Mouse (Mus musculus) lung, embryonic 14.5 days (tissue): Measurements from ENCODE around the gene Ap3s2. TPM values are rescaled to one million over a fixed set of nuclear protein-coding genes. Genes with fewer than 3 reads are reported as not detected.

Source experiments
- ATAC-seq: fragments of 200-750 bp; cut with Nextera tagmentation; 2 replicates; pipeline ENCODE4 v1.8.0; 2017; ENCODE audit warnings: mild to moderate bottlenecking, moderate TSS enrichment, moderate library complexity; ENCODE audit not compliant: insufficient read depth
- DNase-seq: peaks from one replicate; pipeline ENCODE4 v3.0.0-alpha.2; 2015
- H3K27ac ChIP-seq: fragments of 300-500 bp; sonication (generic); 2 replicates; pipeline ENCODE4 v1.5.1; 2014; ENCODE audit warnings: low read depth, mild to moderate bottlenecking, moderate library complexity
- H3K27me3 ChIP-seq: fragments of 300-500 bp; sonication (generic); 2 replicates; pipeline ENCODE4 v1.6.1; 2014; ENCODE audit warnings: low read length, control low read depth; ENCODE audit not compliant: insufficient read depth
- H3K36me3 ChIP-seq: fragments of 300-500 bp; sonication (generic); 2 replicates; pipeline ENCODE4 v1.6.1; 2014; ENCODE audit warnings: control low read depth; ENCODE audit not compliant: insufficient read depth
- H3K4me1 ChIP-seq: fragments of 300-500 bp; sonication (generic); 2 replicates; pipeline ENCODE4 v1.6.1; 2014; ENCODE audit warnings: antibody characterized with exemption, control low read depth; ENCODE audit not compliant: insufficient read depth
- H3K4me2 ChIP-seq: fragments of 300-500 bp; sonication (generic); 2 replicates; pipeline ENCODE4 v1.6.1; 2014; ENCODE audit warnings: mild to moderate bottlenecking
- H3K4me3 ChIP-seq: fragments of 300-500 bp; sonication (generic); 2 replicates; pipeline ENCODE4 v1.5.1; 2014; ENCODE audit warnings: low read depth, low read length
- H3K9ac ChIP-seq: fragments of 300-500 bp; sonication (generic); 2 replicates; pipeline ENCODE4 v1.6.1; 2014
- H3K9me3 ChIP-seq: fragments of 300-500 bp; sonication (generic); 2 replicates; pipeline ENCODE4 v1.6.1; 2016; ENCODE audit warnings: low read depth, low read length, control low read depth
- CTCF ChIP-seq: IDR thresholded peaks from 2 replicates; pipeline ENCODE4 v1.5.1; 2016; ENCODE audit warnings: antibody characterized with exemption, low read depth
- WGBS: fragments of 180-500 bp; shearing (Covaris S2); extraction: QIAGEN DNeasy Blood & Tissue Kit; methylation state at CpG from one replicate; pipeline ENCODE4 v1.1.7; 2014; 5-methylcytosine and 5-hydroxymethylcytosine counted together
- polyA plus RNA-seq: library from polyadenylated mRNA; unstranded; fragments of >200 nt; fragmentation: Nextera tagmentation; extraction: Ambion mirVana; gene quantifications from 2 replicates; pipeline ENCODE4 v1.2.1, GENCODE M21; 2014

Gene Ap3s2
- polyA plus RNA-seq = 30.6 and 32.4 TPM in 2 replicates

DNA sequence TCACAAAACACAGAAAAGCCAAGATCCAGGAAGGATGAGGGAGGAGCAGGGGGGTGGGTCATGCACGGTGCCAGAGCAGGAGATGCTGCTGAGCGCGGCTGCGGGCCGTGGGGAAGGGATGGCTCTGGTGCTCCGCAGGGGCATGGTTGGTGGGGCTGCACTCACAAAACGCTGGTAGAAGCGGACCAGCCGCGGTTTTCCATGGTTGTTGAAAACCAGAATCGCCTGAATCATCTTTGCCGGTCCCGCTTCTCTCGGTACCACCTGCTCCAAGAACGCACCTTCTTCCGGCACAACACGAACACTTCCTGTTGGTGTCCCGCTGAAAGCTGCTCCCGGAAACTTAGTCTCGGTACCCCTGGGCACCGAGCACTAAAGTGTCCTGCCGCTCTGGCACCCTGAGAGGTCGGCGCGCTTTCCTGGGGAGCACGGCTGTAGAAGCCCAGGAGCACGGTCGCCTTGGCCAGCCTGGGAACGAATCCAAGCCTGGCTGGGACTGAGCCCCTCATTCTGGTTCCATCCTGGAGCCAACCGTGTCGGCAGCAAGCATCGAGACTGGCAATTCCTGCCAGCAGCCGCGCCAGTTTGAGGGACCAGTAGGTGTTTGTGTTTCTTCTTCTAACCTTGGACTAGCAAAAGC is at the start of gene Ap3s2:
Ap3s2 (minus strand) TSS at position 306 of the 640 bp plus-strand sequence.
- H3K27ac ChIP-seq = peak within 1 kb of the TSS; percentile 67; the same call in 1 of the 2 replicates
- H3K4me1 ChIP-seq = 0 out of 2 replicates have a peak, but pooled peaks cover 3% of the 10 kb centered on the region
- H3K36me3 ChIP-seq = no peaks in the 10 kb centered on the region
- peak within 1 kb of the TSS; percentile 67 for H3K9ac ChIP-seq
- DNase-seq (peak; percentile 93), ATAC-seq (peak; percentile 97)
- H3K9me3 ChIP-seq = no peaks in the 10 kb centered on the region
- no peak for TF ChIP-seq CTCF
- under 1% methylated on average over 34 of the region's 34 CpGs for WGBS
- H3K4me3 ChIP-seq = peak within 1 kb of the TSS; percentile 68
- H3K4me2 ChIP-seq = peak within 1 kb of the TSS; percentile 70
- no peaks in the 10 kb centered on the region for H3K27me3 ChIP-seq

GRCm38 (mm10) chr7:79968326-79968725 is 47.9 kb upstream of the Ap3s2 start:
- ATAC-seq = no peak
- Histone ChIP-seq H3K27ac (no peak overlapping the region), H3K4me3 (no peak overlapping the region)

DNA sequence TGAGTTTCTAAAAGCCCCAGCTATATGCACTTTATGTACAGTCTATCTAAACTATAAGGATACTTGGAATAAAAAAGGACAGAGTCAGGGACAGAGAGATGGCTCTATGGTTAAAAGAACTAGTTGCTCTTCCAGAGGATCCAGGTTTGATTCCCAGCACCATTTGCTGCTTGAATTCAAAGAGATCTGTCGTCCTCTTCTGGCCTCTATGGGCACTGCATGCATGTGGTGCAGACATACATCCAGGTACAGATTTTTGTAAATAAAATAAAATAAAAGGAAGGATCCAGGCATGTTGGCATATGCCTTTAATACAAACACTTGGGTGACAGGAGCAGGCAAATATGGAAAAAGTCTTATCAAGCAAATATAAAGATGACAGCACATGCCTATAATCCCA is 41.2 kb upstream of the Ap3s2 start:
- Histone ChIP-seq H3K36me3 (no peaks in the 10 kb centered on the region), H3K9ac (no peak overlapping the region), H3K27me3 (no peaks in the 10 kb centered on the region), H3K9me3 (no peaks in the 10 kb centered on the region), H3K4me2 (no peak overlapping the region), H3K4me3 (no peak overlapping the region), H3K4me1 (no peaks in the 10 kb centered on the region), H3K27ac (no peak overlapping the region)
- peak; percentile 27 for TF ChIP-seq CTCF
- ATAC-seq = no peak
- 58% methylated on average over 1 of the region's 1 CpGs for WGBS
- no peak for DNase-seq

More at GRCm38 (mm10) chr7:79968326-79968725, 47.9 kb upstream of the Ap3s2 start:
- no peak for TF ChIP-seq CTCF
- H3K4me1 ChIP-seq = no peaks in the 10 kb centered on the region
- no peak overlapping the region for H3K4me2 ChIP-seq
- 73% methylated on average over 6 of the region's 6 CpGs for WGBS
- H3K9me3 ChIP-seq = no peaks in the 10 kb centered on the region
- H3K9ac ChIP-seq = no peak overlapping the region
- H3K36me3 ChIP-seq = no peaks in the 10 kb centered on the region
- H3K27me3 ChIP-seq = no peaks in the 10 kb centered on the region
- no peak for DNase-seq

DNA sequence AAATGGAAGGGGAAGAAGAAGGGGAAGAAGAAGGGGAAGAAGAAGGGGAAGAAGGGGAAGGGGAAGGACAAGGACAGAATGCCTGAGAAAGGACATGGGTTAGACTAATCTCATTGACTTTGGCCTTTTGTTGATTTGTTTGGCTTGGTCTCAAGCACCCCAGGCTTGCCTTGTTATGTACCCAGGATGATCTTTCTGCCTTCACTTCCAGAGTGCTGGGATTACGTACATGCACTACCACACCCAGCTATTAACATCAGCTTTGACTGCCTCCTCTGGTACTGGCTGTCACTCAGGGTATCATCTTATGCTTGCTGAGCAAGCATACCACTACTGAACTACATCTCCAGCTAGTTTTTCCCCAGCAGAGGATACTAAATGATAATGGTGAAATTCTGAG is 35.7 kb upstream of the Ap3s2 start:
- H3K4me2 ChIP-seq = no peak overlapping the region
- H3K9ac ChIP-seq = no peak overlapping the region
- H3K36me3 ChIP-seq = no peaks in the 10 kb centered on the region
- DNase-seq (no peak), ATAC-seq (no peak)
- no peaks in the 10 kb centered on the region for H3K9me3 ChIP-seq
- H3K27ac ChIP-seq = no peak overlapping the region
- H3K4me1 ChIP-seq = no peaks in the 10 kb centered on the region
- 90% methylated on average over 1 of the region's 1 CpGs for WGBS
- no peaks in the 10 kb centered on the region for H3K27me3 ChIP-seq
- H3K4me3 ChIP-seq = no peak overlapping the region
- TF ChIP-seq CTCF = no peak

DNA sequence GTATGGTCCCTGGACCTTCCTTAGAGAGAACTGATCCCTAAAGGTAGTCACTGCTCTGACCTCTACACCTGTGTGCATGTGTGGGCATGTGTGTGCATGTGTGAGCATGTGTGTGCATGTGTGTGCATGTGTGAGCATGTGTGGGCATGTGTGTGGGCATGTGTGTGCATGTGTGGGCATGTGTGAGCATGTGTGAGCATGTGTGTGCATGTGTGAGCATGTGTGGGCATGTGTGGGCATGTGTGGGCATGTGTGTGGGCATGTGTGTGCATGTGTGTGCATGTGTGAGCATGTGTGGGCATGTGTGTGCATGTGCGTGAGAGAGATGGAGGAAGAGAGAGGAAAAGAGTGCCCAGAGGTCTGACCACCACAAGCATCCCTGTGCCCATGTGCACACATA is 34.4 kb upstream of the Ap3s2 start:
- H3K4me2 ChIP-seq = no peak overlapping the region
- no peak overlapping the region for H3K9ac ChIP-seq
- DNase-seq (no peak), ATAC-seq (no peak)
- no peak overlapping the region for H3K4me3 ChIP-seq
- no peak for TF ChIP-seq CTCF
- H3K9me3 ChIP-seq = no peaks in the 10 kb centered on the region
- no peaks in the 10 kb centered on the region for H3K4me1 ChIP-seq
- H3K27ac ChIP-seq = no peak overlapping the region
- WGBS = 95% methylated on average over 1 of the region's 1 CpGs
- H3K36me3 ChIP-seq = no peaks in the 10 kb centered on the region
- no peaks in the 10 kb centered on the region for H3K27me3 ChIP-seq

DNA sequence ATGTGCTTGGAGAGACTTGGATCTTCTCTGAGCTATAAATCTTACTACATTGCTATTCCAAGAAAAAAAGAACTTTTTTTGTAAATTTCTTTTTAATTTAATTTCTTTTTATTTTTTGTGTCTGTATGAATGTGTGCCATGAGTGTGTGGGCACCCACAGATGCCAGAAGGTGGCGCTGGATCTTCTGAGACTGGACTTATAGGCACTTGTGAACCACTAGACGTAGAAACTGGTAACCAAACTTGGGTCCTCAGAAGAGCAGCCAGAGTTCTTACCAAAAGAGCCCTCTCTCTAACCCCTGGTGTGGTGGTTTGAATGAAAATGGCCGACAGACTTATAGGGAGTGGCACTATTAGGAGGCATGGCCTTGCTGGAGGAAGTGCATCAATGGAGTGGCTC is 30.6 kb upstream of the Ap3s2 start:
- no peaks in the 10 kb centered on the region for H3K9me3 ChIP-seq
- no peaks in the 10 kb centered on the region for H3K4me1 ChIP-seq
- ATAC-seq = no peak
- no peak overlapping the region for H3K4me3 ChIP-seq
- 70% methylated on average over 3 of the region's 3 CpGs for WGBS
- no peak overlapping the region for H3K27ac ChIP-seq
- no peak for TF ChIP-seq CTCF
- no peak overlapping the region for H3K4me2 ChIP-seq
- H3K9ac ChIP-seq = no peak overlapping the region
- DNase-seq = no peak
- no peaks in the 10 kb centered on the region for H3K36me3 ChIP-seq
- no peaks in the 10 kb centered on the region for H3K27me3 ChIP-seq

- Histone ChIP-seq H3K9ac (no peak overlapping the region), H3K4me1 (no peaks in the 10 kb centered on the region), H3K9me3 (no peaks in the 10 kb centered on the region), H3K27ac (no peak overlapping the region), H3K4me3 (no peak overlapping the region), H3K27me3 (no peaks in the 10 kb centered on the region), H3K4me2 (no peak overlapping the region), H3K36me3 (no peaks in the 10 kb centered on the region)
- no peak for TF ChIP-seq CTCF
- DNase-seq (peak; percentile 23), ATAC-seq (no peak)
- 41% methylated on average over 6 of the region's 6 CpGs for WGBS
Observed at GRCm38 (mm10) chr7:79950236-79950635, 29.8 kb upstream of the Ap3s2 start.
